Mouse (Mus musculus): ENCODE data around the gene Sema4d. TPM values are rescaled to one million over a fixed set of nuclear protein-coding genes. Genes with fewer than 3 reads are reported as not detected.

Gene Sema4d
- total RNA-seq, 1 experiment from 2014 or later = 16.9 TPM

DNA sequence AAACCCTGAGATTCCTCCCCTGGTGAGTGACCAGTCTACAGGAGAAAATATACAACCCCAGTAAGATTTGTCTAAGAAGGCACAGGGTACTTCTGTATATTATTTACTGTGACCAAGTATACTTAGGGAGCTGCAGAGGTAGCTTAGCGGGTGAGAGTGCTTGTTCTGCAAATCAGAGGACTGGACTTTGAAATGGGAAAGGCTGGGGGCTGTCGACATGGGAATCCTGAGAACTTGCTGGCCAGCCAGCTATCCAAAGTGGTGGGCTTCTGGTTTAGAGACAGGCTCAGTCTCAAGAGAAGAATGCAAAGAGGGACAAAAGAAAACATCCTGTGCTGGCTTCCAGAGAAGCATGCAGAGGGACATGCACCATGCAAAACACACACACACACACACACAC lies 5.7 kb downstream of the Sema4d start:
- ATAC-seq (replicated peaks in 1 of 2; ENCODE audit: insufficient read depth in 1 of 2, low FRiP score in 2 of 2, low TSS enrichment in 1 of 2, low read depth in 1 of 2, poor library complexity in 2 of 2, severe bottlenecking in 2 of 2) = no peak

DNA sequence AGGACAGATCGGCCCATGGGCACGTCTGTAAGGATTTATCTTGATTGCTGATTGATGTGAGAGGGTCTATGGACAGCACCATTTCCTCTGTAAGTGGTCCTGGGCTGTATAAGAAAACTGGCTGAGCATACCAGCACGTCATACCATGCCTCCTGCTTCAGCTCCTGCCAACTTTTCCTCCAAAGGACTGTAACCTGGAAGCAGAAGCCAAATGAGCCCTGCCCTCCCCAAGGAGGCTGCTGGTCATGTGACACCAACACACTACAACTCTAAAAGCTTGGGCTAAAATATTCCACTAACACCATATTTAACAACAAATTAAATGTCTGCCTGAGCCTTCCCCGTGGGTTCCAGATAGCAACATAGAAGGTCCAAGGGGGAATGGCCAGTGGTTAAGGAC lies 6.9 kb downstream of the Sema4d start:
- ATAC-seq (replicated peaks in 1 of 2; ENCODE audit: insufficient read depth in 1 of 2, low FRiP score in 2 of 2, low TSS enrichment in 1 of 2, low read depth in 1 of 2, poor library complexity in 2 of 2, severe bottlenecking in 2 of 2) = no peak

DNA sequence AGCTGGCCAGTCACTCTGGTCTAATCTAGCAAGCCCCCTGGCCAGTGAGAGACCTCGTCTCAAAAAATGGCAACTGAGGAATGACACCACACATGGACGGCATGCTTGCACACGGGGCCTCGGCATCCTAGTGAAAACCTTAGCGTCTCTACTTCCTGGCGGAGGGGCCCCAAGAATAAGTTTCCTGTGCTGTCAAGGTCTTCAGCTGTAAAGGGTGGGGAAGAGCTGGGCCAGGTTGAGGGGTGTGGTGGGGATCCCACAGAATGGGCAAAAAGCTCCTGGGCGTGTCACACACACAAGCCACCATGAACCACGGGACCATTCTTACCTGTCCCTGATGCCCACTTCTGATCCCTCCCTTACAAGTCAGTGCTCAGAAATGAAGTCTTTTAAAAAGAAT lies 9.1 kb downstream of the Sema4d start:
- ATAC-seq (replicated peaks in 1 of 2; ENCODE audit: insufficient read depth in 1 of 2, low FRiP score in 2 of 2, low TSS enrichment in 1 of 2, low read depth in 1 of 2, poor library complexity in 2 of 2, severe bottlenecking in 2 of 2) = no peak

DNA sequence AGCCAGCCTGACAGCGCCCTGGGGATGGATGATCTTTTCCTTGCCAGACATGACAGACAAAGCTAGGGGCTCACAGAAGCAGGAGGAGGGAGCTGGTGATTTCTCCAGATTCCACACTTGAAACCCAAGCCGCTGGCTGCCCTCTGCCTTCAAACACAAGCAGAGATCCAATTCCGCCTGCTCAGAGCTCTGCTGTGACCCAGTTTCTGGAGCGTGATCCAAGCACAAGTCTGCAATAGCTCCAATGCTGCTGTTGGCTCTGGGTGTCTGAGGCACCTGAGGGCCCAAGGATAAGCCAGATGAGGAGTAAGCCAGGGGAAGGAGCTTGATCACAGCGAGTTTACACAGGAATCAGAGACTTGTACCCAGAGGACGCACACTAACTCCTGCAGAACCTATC lies 9.7 kb downstream of the Sema4d start:
- ATAC-seq (replicated peaks in 1 of 2; ENCODE audit: insufficient read depth in 1 of 2, low FRiP score in 2 of 2, low TSS enrichment in 1 of 2, low read depth in 1 of 2, poor library complexity in 2 of 2, severe bottlenecking in 2 of 2) = no peak

DNA sequence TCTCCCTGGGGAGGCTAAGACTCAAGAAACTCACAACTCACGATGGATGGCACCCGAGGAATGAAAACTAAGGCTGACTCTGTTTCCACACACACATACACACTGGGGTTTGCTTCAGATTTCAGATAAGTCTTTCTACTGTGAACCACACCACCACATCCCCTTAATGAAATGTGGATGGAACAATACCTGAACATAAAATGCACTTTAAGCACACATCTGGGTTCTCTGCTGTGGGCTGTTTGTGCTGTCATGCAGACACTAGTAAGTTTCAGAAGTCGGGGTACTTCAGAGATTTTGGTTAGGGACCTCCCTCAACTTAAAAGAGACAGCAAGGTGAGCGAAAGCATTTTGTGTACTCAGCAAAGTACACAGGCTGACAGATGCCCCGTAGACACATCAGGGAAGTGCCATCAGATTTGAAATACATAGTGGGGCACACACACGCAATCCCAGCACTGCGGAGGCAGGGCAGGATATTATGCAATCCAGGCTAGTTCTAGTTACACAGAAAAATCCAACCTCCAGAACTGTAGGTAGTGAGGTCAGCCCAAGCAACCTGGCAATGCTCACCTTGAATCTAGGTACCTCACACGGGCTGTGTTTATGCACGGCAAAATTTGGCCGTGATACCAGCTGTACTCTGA lies 12.9 kb downstream of the Sema4d start:
- peak in 1 of 2 experiments; percentile 40; a peak in 1 of 4 replicates for ATAC-seq (replicated peaks in 1 of 2; ENCODE audit: insufficient read depth in 1 of 2, low FRiP score in 2 of 2, low TSS enrichment in 1 of 2, low read depth in 1 of 2, poor library complexity in 2 of 2, severe bottlenecking in 2 of 2)

DNA sequence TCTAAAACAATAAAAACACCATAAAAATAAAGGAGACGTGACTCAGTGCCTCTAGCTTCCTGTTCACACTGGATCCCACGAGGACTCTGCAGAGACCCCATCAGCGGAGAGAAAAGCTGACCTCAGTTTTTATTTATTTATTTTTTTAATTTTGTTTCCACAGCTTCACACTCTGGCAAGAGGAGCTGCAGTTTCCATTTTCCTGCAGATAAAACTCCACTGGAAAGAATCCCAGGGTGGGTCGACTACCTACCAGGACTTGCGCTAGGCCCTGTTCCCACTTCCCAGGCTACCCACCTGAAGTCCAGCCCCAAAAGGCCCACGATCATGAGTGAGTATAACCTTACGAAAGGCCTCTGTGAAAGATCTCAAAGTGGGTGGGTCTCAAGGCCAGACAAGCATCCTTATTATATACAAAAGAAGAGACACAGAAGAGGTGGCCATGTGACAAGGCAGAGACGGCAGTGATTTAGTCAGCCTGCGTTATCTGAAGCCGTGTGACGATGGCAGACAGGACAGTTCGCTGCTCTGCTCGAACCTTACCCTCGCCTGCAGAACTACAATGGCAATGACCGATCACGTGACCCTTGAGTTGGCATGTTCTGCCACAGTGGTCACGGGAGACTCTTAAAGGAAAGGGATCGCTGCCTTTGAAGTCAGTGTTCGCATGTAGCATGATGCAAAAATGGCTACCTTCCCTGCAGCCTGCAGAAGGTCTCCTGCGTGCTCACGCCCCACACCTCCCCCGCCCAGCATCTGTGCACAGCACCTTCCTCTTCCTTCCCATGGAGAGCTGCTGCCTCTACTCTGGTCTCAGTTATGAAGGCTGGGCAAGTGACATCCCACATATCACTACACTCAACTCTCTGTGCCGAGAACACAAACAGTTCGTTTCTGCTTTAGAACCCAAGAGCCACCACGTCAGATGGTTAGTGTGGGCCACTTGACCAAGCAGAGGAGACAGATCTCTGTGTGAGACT lies 14.3 kb downstream of the Sema4d start:
- peak in 1 of 2 experiments; percentile 43; a peak in 3 of 4 replicates for ATAC-seq (replicated peaks in 1 of 2; ENCODE audit: insufficient read depth in 1 of 2, low FRiP score in 2 of 2, low TSS enrichment in 1 of 2, low read depth in 1 of 2, poor library complexity in 2 of 2, severe bottlenecking in 2 of 2)

DNA sequence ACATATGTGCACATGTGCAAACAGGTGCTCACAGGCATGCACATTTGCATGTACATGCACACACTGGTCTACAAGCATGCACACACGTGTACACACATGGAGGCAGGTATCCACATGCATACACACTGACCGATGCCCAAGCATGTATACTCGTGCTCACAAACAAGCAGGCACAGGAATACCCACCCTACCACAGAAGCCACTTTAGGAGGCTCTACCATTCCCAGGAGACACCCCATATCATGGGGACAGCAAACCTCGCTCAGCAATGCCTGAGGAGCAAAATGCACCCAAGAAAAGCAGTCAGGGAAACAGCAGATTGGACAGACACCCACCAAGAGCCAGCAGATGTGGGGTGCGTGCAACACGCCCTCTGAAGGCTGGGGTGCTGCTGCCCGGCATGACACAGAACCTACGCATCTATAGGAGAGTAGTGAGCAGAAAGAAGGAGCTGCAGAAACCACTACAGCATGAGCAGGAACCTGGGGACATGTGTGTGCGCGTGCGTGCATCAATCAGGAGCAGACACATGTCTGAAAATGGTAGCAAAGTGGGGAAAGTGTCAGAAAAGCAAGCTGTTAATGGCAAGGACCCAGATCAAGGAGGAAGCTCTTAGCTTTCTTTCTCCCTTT lies 15.1 kb downstream of the Sema4d start:
- no peak for ATAC-seq (replicated peaks in 1 of 2; ENCODE audit: insufficient read depth in 1 of 2, low FRiP score in 2 of 2, low TSS enrichment in 1 of 2, low read depth in 1 of 2, poor library complexity in 2 of 2, severe bottlenecking in 2 of 2)

DNA sequence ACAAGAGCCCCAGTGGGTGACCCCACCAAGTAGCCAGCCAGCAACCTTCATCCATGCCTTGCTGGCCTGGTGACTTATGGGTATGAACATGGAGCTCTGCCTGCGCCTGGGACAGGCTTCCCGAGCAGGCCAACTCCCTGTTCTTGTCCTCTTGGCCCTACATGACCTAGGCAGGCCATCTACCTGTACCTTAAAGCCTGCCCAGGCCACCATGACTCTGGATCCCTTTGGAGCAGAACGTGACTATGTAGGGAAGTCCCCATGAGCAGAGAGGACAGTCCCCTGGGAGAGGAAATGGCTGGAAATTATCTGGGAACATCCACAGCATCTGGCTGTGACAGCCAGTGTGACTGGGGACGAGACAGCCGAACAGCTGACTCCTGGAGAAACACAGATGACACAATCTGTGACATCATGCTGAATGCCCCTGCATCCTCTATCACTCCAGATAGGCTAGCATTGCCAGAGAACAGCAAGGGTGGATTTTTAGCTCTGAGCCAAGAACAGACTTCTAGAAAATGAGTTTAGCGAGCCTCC lies 15.7 kb downstream of the Sema4d start:
- ATAC-seq (replicated peaks in 1 of 2; ENCODE audit: insufficient read depth in 1 of 2, low FRiP score in 2 of 2, low TSS enrichment in 1 of 2, low read depth in 1 of 2, poor library complexity in 2 of 2, severe bottlenecking in 2 of 2) = no peak

DNA sequence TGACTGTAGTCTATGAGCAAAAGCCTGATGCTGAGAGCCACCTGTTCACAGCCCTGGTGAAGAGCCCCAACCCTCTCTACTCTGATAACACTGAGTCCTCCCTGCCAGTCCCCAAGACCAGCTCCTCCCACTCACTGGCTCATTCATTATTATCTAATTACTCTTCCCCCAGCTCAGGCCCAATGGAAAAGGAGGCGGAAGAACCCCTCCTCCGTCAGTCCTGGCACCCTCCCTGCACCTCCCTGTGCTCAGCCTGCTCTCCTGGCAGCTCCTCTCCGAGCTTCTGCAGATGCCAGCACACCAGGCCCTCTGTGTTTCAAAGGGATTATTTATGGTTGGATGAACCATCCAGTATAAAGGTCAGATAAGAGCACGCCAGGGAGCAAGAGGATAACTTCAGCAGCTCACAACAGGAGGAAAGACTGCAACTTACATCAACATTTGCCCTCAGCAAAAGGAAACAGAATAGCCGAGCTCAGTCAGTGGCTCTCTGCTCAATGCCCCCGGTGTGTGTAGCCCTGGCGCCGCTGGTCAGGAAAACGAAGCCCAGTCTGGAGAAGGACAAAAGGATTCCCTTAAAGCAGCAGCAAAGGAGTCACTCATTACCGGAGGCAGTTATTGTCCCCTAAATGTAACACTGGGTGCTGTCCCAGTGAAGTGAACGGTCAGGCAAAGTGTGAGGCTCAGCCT lies 16.4 kb downstream of the Sema4d start:
- peak in 1 of 2 experiments; percentile 37; a peak in 1 of 4 replicates for ATAC-seq (replicated peaks in 1 of 2; ENCODE audit: insufficient read depth in 1 of 2, low FRiP score in 2 of 2, low TSS enrichment in 1 of 2, low read depth in 1 of 2, poor library complexity in 2 of 2, severe bottlenecking in 2 of 2)

DNA sequence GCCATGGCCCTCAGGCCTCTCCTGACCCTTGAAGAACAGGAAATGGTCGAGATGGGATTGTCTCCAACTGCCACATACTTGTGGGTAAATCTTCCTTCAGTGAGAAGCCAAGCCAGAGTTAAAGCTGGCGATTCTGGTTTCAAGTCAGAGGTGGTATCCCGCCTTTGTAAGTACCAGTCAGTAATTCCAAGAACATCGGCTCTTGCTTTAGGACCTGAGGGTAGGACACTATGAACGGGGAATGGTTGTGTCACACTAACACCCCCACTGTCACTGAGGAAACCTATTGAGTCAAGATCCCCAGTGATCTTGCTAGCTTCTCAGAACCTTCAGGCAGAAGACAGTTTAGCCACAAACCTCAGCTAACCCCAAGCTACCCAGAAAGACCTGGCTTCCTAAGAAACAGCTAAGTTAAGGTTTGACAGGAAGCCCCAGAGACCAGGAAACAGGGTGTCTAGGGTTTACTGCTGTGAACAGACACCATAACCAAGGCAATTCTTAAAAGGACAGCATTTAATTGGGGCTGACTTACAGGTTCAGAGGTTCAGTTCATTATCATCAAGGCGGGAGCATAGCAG lies 17.3 kb downstream of the Sema4d start:
- ATAC-seq (replicated peaks in 1 of 2; ENCODE audit: insufficient read depth in 1 of 2, low FRiP score in 2 of 2, low TSS enrichment in 1 of 2, low read depth in 1 of 2, poor library complexity in 2 of 2, severe bottlenecking in 2 of 2) = peak; percentile 24 to 29; a peak in 1 of 4 replicates

DNA sequence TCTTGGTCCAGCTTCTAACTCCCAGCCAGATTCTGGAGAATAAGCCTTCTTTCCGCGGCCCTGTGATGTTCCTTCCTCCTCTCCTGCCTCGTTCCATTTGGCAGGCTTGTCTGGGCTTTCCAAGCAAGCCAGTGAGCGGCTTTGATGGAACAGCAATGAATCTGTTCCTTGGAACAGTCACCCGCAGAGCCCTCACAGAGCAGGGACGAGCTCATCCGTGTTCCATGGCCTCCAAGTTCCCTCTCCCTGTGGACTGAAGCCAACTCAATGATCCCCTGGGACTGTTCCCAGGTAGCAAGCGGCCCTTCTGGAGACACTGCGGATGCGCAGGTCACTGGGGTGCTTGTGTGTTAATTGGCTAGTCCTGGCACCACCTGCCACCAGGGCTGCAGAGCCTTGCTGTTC lies 21.7 kb downstream of the Sema4d start:
- no peak for ATAC-seq (replicated peaks in 1 of 2; ENCODE audit: insufficient read depth in 1 of 2, low FRiP score in 2 of 2, low TSS enrichment in 1 of 2, low read depth in 1 of 2, poor library complexity in 2 of 2, severe bottlenecking in 2 of 2)

DNA sequence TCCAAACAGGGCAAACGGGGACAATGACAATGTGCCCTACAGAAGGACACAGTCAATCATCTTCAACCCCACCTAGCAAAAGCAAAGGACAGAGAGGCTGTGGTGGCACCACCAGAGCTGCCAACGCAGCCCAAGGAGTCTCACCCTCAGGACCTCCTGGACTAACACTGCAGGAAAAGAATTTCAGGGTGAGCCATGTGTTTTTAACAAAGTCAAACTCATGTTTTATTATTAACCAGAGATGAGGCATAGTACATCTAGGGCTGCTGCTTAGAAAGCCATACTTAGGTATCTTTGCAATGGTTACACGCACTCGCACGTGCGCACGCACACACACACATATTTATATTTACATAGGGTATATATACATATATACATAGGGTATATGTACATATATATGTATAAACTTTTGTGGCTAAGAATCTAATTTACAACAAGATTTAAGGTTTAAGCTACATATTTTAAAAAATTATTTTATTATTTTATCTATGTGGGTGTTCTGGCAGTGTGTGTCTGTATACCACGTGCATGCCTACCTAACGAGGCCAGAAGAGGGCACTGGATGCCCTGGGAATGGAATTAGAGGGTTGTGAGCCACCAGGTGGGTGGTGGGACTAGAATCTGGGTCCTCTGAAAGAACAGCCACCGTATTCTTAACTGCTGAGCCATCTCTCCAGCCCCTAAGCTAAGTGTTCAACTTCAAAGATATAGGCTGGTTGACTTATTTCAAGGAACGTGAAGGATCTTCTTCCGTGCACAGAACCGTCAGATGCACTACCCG lies 22.7 kb downstream of the Sema4d start:
- ATAC-seq (replicated peaks in 1 of 2; ENCODE audit: insufficient read depth in 1 of 2, low FRiP score in 2 of 2, low TSS enrichment in 1 of 2, low read depth in 1 of 2, poor library complexity in 2 of 2, severe bottlenecking in 2 of 2) = no peak

DNA sequence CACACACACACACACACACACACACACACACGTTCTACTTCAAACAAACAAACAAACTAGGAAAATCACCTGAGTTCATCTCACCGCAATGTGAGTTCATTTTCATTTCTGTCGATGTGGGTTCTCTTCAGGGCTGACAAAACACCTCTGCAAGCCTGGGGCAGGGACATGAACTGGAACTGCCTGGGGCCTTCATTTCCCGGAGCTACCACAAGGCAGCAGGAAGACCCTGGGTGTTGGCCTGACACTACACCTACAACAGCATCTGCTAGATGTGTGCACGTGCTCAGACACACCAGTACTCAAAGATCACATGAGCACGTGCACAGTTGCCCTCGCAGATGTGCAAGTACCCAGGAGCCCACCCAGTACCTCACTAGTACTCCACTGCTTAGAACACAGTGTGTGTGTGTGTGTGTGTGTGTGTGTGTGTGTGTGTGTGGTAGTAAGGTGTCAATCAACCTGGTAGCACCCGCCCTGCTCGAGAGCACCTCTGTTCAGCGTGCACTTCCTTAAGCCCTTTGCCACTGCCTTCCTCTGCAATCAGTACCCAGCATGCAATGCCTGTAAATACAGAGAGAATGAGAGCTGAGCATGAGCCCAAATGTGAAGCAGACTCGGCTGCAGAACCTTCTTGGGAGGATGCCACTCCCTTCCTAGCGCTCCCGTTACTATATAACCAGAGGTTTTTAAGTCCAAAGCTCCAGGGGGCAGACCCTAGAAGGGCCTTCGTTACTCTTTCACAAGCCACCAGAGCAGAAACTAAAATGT lies 25.4 kb downstream of the Sema4d start:
- peak; percentile 31 to 43; a peak in 1 of 4 replicates for ATAC-seq (replicated peaks in 1 of 2; ENCODE audit: insufficient read depth in 1 of 2, low FRiP score in 2 of 2, low TSS enrichment in 1 of 2, low read depth in 1 of 2, poor library complexity in 2 of 2, severe bottlenecking in 2 of 2)

DNA sequence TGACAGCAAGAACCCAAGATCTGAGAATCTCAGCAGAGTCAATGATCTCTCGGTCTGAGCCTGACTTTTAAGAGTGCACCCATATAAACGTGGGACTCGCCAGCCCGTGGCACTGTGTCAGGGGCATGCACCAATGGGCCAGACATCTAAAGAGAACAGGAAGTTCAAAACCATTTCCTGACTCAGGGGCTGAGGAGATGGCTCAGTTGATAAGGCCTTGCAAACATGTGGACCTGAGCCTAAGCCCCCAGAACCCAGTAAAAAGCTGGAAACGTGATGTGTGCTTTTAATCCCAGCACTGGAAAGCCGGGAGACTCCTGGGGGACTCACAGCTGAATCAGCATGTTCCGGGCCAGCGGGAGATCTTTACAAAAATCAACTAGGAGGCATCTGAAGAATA lies 26.0 kb downstream of the Sema4d start:
- peak; percentile 70 to 87 for ATAC-seq (replicated peaks in 1 of 2; ENCODE audit: insufficient read depth in 1 of 2, low FRiP score in 2 of 2, low TSS enrichment in 1 of 2, low read depth in 1 of 2, poor library complexity in 2 of 2, severe bottlenecking in 2 of 2)

DNA sequence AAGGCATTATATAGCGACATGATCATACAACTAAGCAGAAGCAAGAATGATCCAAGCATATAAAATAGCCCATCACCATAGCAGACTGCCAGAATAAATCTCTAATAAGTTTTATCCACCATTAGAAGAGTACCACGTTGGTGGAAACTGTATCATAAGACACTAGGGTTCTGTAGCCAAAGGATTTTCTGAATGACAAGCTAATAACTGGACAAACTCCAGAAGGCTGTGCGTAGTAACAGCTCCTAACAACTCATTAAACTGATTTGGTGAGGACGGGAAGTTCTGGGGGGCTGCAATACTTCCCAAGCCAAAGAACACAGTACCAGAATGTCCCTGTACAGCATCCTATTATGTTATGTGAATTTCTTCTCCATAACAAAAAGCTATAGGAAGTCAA lies 26.8 kb downstream of the Sema4d start:
- ATAC-seq (replicated peaks in 1 of 2; ENCODE audit: insufficient read depth in 1 of 2, low FRiP score in 2 of 2, low TSS enrichment in 1 of 2, low read depth in 1 of 2, poor library complexity in 2 of 2, severe bottlenecking in 2 of 2) = no peak

DNA sequence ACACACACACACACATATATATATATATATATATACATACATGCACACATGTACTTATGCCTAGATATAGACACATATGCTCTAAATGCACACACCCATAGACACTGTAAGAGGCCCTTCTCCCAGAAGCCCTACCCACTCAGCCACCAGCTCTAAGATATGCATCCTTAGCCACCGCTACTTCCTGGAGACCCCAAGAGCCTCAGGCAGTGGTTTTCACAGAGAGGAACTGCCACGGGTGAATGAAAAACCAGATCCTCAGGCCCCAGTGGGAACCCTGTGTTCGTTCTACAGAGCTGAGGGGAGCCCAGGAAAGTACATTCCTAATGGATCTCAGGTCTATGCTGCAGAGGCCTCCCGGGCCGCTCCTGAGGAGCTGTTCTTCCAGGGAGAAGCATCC lies 28.2 kb downstream of the Sema4d start:
- ATAC-seq (replicated peaks in 1 of 2; ENCODE audit: insufficient read depth in 1 of 2, low FRiP score in 2 of 2, low TSS enrichment in 1 of 2, low read depth in 1 of 2, poor library complexity in 2 of 2, severe bottlenecking in 2 of 2) = peak; percentile 22 to 54; a peak in 2 of 4 replicates

All from hematopoietic stem cell, adult 5-6 weeks (primary cell).